Mouse (Mus musculus) embryonic facial prominence, embryonic 11.5 days (tissue): ENCODE measurements around the gene Xirp1. TPM values are rescaled to one million over a fixed set of nuclear protein-coding genes. Genes with fewer than 3 reads are reported as not detected.

Experiments used
- ATAC-seq: fragments of 200-750 bp; cut with Nextera tagmentation; replicated peaks from 2 replicates; pipeline ENCODE4 v1.8.0; 2017; ENCODE audit warnings: low read depth; ENCODE audit not compliant: insufficient number of reproducible peaks, low FRiP score, low TSS enrichment
- DNase-seq: peaks from one replicate; pipeline ENCODE4 v3.0.0-alpha.2; 2015; ENCODE audit warnings: low spot score
- H3K27ac ChIP-seq: fragments of 300-500 bp; sonication (generic); replicated peaks from 2 replicates; pipeline ENCODE4 v1.5.1; 2014; ENCODE audit warnings: mild to moderate bottlenecking, low read depth, low read length, control low read depth
- H3K27me3 ChIP-seq: fragments of 300-500 bp; sonication (generic); 2 replicates; pipeline ENCODE4 v1.6.1; 2014; ENCODE audit warnings: mild to moderate bottlenecking, low read length, moderate library complexity, mixed read lengths; ENCODE audit not compliant: control insufficient read depth, insufficient read depth
- H3K36me3 ChIP-seq: fragments of 300-500 bp; sonication (generic); replicated peaks from 2 replicates; pipeline ENCODE4 v1.6.1; 2014; ENCODE audit warnings: low read depth, mild to moderate bottlenecking, low read length, moderate library complexity, mixed read lengths; ENCODE audit not compliant: control insufficient read depth, insufficient read depth
- H3K4me1 ChIP-seq: fragments of 300-500 bp; sonication (generic); 2 replicates; pipeline ENCODE4 v1.6.1; 2014; ENCODE audit warnings: low read length, mixed read lengths; ENCODE audit not compliant: control insufficient read depth, insufficient read depth
- H3K4me2 ChIP-seq: fragments of 300-500 bp; sonication (generic); 2 replicates; pipeline ENCODE4 v1.6.1; 2014; ENCODE audit warnings: low read depth, mild to moderate bottlenecking, control low read depth, low read length, moderate library complexity
- H3K4me3 ChIP-seq: fragments of 300-500 bp; sonication (generic); 2 replicates; pipeline ENCODE4 v1.5.1; 2014; ENCODE audit warnings: low read depth, low read length, control low read depth
- H3K9ac ChIP-seq: fragments of 300-500 bp; sonication (generic); replicated peaks from 2 replicates; pipeline ENCODE4 v1.6.1; 2014; ENCODE audit warnings: mild to moderate bottlenecking, control low read depth, low read length
- H3K9me3 ChIP-seq: fragments of 300-500 bp; sonication (generic); replicated peaks from 2 replicates; pipeline ENCODE4 v1.6.1; 2016; ENCODE audit warnings: mild to moderate bottlenecking, low read length, inconsistent platforms, mixed read lengths; ENCODE audit not compliant: control insufficient read depth
- WGBS: fragments of 180-500 bp; shearing (Covaris S2); extraction: QIAGEN DNeasy Blood & Tissue Kit; methylation state at CpG from one replicate; pipeline ENCODE4 v1.1.7; 2014; 5-methylcytosine and 5-hydroxymethylcytosine counted together
- polyA plus RNA-seq: library from polyadenylated mRNA; unstranded; fragments of >200 nt; fragmentation: Nextera tagmentation; extraction: Ambion mirVana; gene quantifications from 2 replicates; pipeline ENCODE4 v1.2.1, GENCODE M21; 2014

Xirp1 gene
- polyA plus RNA-seq, 1 experiment from 2014 or later = 0.13 TPM

GRCm38 (mm10) chr9:120030421-120030820, 7.0 kb upstream of the Xirp1 start:
- H3K9me3 ChIP-seq = no peaks in the 10 kb centered on the region
- no peak overlapping the region for H3K4me3 ChIP-seq
- no peaks in the 10 kb centered on the region for H3K4me1 ChIP-seq
- ATAC-seq (no peak), DNase-seq (no peak)
- no peak overlapping the region for H3K9ac ChIP-seq
- 80% methylated on average over 10 of the region's 10 CpGs for WGBS
- no peaks in the 10 kb centered on the region for H3K27me3 ChIP-seq
- H3K27ac ChIP-seq = no peak overlapping the region
- H3K36me3 ChIP-seq = no peaks in the 10 kb centered on the region
- no peak overlapping the region for H3K4me2 ChIP-seq

GRCm38 (mm10) chr9:120029880-120030279, 6.5 kb upstream of the Xirp1 start:
- Histone ChIP-seq H3K4me1 (no peaks in the 10 kb centered on the region), H3K9ac (no peak overlapping the region), H3K27ac (no peak overlapping the region), H3K4me2 (no peak overlapping the region), H3K4me3 (no peak overlapping the region), H3K27me3 (no peaks in the 10 kb centered on the region), H3K36me3 (no peaks in the 10 kb centered on the region), H3K9me3 (no peaks in the 10 kb centered on the region)
- 91% methylated on average over 6 of the region's 6 CpGs for WGBS
- ATAC-seq (no peak), DNase-seq (no peak)

GRCm38 (mm10) chr9:120027401-120028151, 4.2 kb upstream of the Xirp1 start:
- 27% methylated on average over 14 of the region's 14 CpGs for WGBS
- Histone ChIP-seq H3K4me3 (no peak overlapping the region), H3K4me2 (no peak overlapping the region), H3K9ac (no peak overlapping the region), H3K4me1 (no peaks in the 10 kb centered on the region), H3K27ac (no peak overlapping the region), H3K36me3 (no peaks in the 10 kb centered on the region), H3K27me3 (no peaks in the 10 kb centered on the region), H3K9me3 (no peaks in the 10 kb centered on the region)
- DNase-seq = peak; percentile 85
- no peak for ATAC-seq

- H3K36me3 ChIP-seq = no peaks in the 10 kb centered on the region
- 75% methylated on average over 5 of the region's 5 CpGs for WGBS
- no peaks in the 10 kb centered on the region for H3K9me3 ChIP-seq
- H3K27ac ChIP-seq = no peak overlapping the region
- no peaks in the 10 kb centered on the region for H3K27me3 ChIP-seq
- no peak overlapping the region for H3K4me3 ChIP-seq
- H3K4me2 ChIP-seq = no peak overlapping the region
- H3K4me1 ChIP-seq = no peaks in the 10 kb centered on the region; the same call in none of the 2 replicates
- DNase-seq (no peak), ATAC-seq (no peak)
- H3K9ac ChIP-seq = no peak overlapping the region
Observed at GRCm38 (mm10) chr9:120024625-120025024, 1.2 kb upstream of the Xirp1 start.

GRCm38 (mm10) chr9:120024171-120024570, 773 bp upstream of the Xirp1 start:
- H3K36me3 ChIP-seq = no peaks in the 10 kb centered on the region
- H3K27ac ChIP-seq = no peak overlapping the region
- WGBS = 82% methylated on average over 10 of the region's 10 CpGs
- no peaks in the 10 kb centered on the region; the same call in none of the 2 replicates for H3K4me1 ChIP-seq
- no peak overlapping the region for H3K9ac ChIP-seq
- no peak overlapping the region for H3K4me2 ChIP-seq
- no peak for ATAC-seq
- no peak overlapping the region for H3K4me3 ChIP-seq
- DNase-seq = no peak
- H3K9me3 ChIP-seq = no peaks in the 10 kb centered on the region
- H3K27me3 ChIP-seq = no peaks in the 10 kb centered on the region

GRCm38 (mm10) chr9:120021164-120021563, 2.2 kb downstream of the Xirp1 start:
- Histone ChIP-seq H3K4me2 (no peak overlapping the region), H3K4me3 (no peak overlapping the region), H3K9me3 (no peaks in the 10 kb centered on the region), H3K4me1 (no peaks in the 10 kb centered on the region; the same call in none of the 2 replicates), H3K27ac (no peak overlapping the region), H3K9ac (no peak overlapping the region), H3K36me3 (no peaks in the 10 kb centered on the region), H3K27me3 (no peaks in the 10 kb centered on the region)
- DNase-seq (no peak), ATAC-seq (no peak)
- WGBS = 55% methylated on average over 5 of the region's 5 CpGs

GRCm38 (mm10) chr9:120020285-120020890, 3.0 kb downstream of the Xirp1 start:
- no peak overlapping the region for H3K9ac ChIP-seq
- no peaks in the 10 kb centered on the region for H3K9me3 ChIP-seq
- H3K4me1 ChIP-seq = no peaks in the 10 kb centered on the region; the same call in none of the 2 replicates
- DNase-seq (peak; percentile 83), ATAC-seq (no peak)
- no peak overlapping the region for H3K4me3 ChIP-seq
- H3K4me2 ChIP-seq = no peak overlapping the region
- 39% methylated on average over 7 of the region's 7 CpGs for WGBS
- H3K36me3 ChIP-seq = no peaks in the 10 kb centered on the region
- no peaks in the 10 kb centered on the region for H3K27me3 ChIP-seq
- no peak overlapping the region for H3K27ac ChIP-seq

GRCm38 (mm10) chr9:120016956-120017355, 6.4 kb downstream of the Xirp1 start:
- H3K27ac ChIP-seq = no peak overlapping the region
- no peak overlapping the region for H3K9ac ChIP-seq
- WGBS = 77% methylated on average over 10 of the region's 10 CpGs
- no peak overlapping the region for H3K4me3 ChIP-seq
- DNase-seq (no peak), ATAC-seq (no peak)
- no peaks in the 10 kb centered on the region; the same call in none of the 2 replicates for H3K4me1 ChIP-seq
- no peaks in the 10 kb centered on the region for H3K27me3 ChIP-seq
- H3K9me3 ChIP-seq = no peaks in the 10 kb centered on the region
- no peaks in the 10 kb centered on the region for H3K36me3 ChIP-seq
- H3K4me2 ChIP-seq = no peak overlapping the region
